Mouse (Mus musculus): ENCODE results near the gene Fam171a2. TPM values are rescaled to one million over a fixed set of nuclear protein-coding genes. Genes with fewer than 3 reads are reported as not detected.
"Not testable (repeated sequence)": the region's sequence is repeated elsewhere in the genome, so short reads cannot be mapped to it uniquely, and the experiment has no call there.

Gene Fam171a2
- polyA plus RNA-seq, 1 experiment from 2014 or later, result 0.28 TPM

- WGBS (ENCODE audit: insufficient replicate concordance), result 67% methylated on average over 6 of the region's 6 CpGs
- ATAC-seq (ENCODE audit: insufficient read depth), result no peak
- H3K4me3 ChIP-seq (replicated peaks), result no peak overlapping the region
- H3K27ac ChIP-seq (replicated peaks), result no peak overlapping the region
- no peaks in the 10 kb centered on the region for H3K9me3 ChIP-seq (replicated peaks)
- no peak overlapping the region for H3K4me2 ChIP-seq
- peaks cover 34% of the 10 kb centered on the region for H3K27me3 ChIP-seq
- no peaks in the 10 kb centered on the region for H3K36me3 ChIP-seq (replicated peaks)
- peaks cover 8% of the 10 kb centered on the region for H3K4me1 ChIP-seq (replicated peaks)
- no peak overlapping the region for H3K9ac ChIP-seq
Measured at GRCm38 (mm10) chr11:102424666-102425065, 22.8 kb downstream of the Fam171a2 start.

GRCm38 (mm10) chr11:102421559-102421958 is 25.9 kb downstream of the Fam171a2 start:
- no peak overlapping the region for H3K27ac ChIP-seq (replicated peaks)
- H3K27me3 ChIP-seq, result peaks cover 22% of the 10 kb centered on the region
- H3K9ac ChIP-seq, result no peak overlapping the region
- H3K4me3 ChIP-seq (replicated peaks), result no peak overlapping the region
- H3K4me1 ChIP-seq (replicated peaks), result peaks cover 2% of the 10 kb centered on the region; the same call in 1 of the 2 replicates
- ATAC-seq (ENCODE audit: insufficient read depth), result no peak
- 47% methylated on average over 8 of the region's 8 CpGs for WGBS (ENCODE audit: insufficient replicate concordance)
- no peak overlapping the region for H3K4me2 ChIP-seq
- no peaks in the 10 kb centered on the region for H3K36me3 ChIP-seq (replicated peaks)
- H3K9me3 ChIP-seq (replicated peaks), result no peaks in the 10 kb centered on the region

GRCm38 (mm10) chr11:102418887-102419286 is 28.6 kb downstream of the Fam171a2 start:
- Histone ChIP-seq H3K9me3 (replicated peaks) (no peaks in the 10 kb centered on the region), H3K9ac (no peak overlapping the region), H3K36me3 (replicated peaks) (no peaks in the 10 kb centered on the region), H3K4me1 (replicated peaks) (peaks cover 2% of the 10 kb centered on the region; the same call in 1 of the 2 replicates), H3K27ac (replicated peaks) (no peak overlapping the region), H3K4me2 (no peak overlapping the region), H3K4me3 (replicated peaks) (no peak overlapping the region), H3K27me3 (peaks cover 32% of the 10 kb centered on the region)
- ATAC-seq (ENCODE audit: insufficient read depth), result no peak

GRCm38 (mm10) chr11:102417160-102417559 is 30.3 kb downstream of the Fam171a2 start:
- ATAC-seq (ENCODE audit: insufficient read depth), result no peak
- WGBS (ENCODE audit: insufficient replicate concordance), result 53% methylated on average over 1 of the region's 1 CpGs

GRCm38 (mm10) chr11:102415034-102415802 is 32.3 kb downstream of the Fam171a2 start:
- Histone ChIP-seq H3K4me1 (replicated peaks) (peaks cover 15% of the 10 kb centered on the region), H3K9me3 (replicated peaks) (no peaks in the 10 kb centered on the region), H3K9ac (no peak overlapping the region), H3K4me2 (no peak overlapping the region), H3K27ac (replicated peaks) (no peak overlapping the region), H3K36me3 (replicated peaks) (no peaks in the 10 kb centered on the region), H3K27me3 (peaks cover 30% of the 10 kb centered on the region), H3K4me3 (replicated peaks) (no peak overlapping the region)
- ATAC-seq (ENCODE audit: insufficient read depth), result no peak
- 65% methylated on average over 10 of the region's 10 CpGs for WGBS (ENCODE audit: insufficient replicate concordance)

More at GRCm38 (mm10) chr11:102417160-102417559, 30.3 kb downstream of the Fam171a2 start:
- H3K27me3 ChIP-seq, result peaks cover 35% of the 10 kb centered on the region
- H3K4me1 ChIP-seq (replicated peaks), result peaks cover 2% of the 10 kb centered on the region; the same call in 1 of the 2 replicates
- no peaks in the 10 kb centered on the region for H3K9me3 ChIP-seq (replicated peaks)
- no peak overlapping the region for H3K27ac ChIP-seq (replicated peaks)
- H3K4me3 ChIP-seq (replicated peaks), result no peak overlapping the region
- H3K36me3 ChIP-seq (replicated peaks), result no peaks in the 10 kb centered on the region
- H3K9ac ChIP-seq, result no peak overlapping the region
- no peak overlapping the region for H3K4me2 ChIP-seq

GRCm38 (mm10) chr11:102413059-102413458 is 34.4 kb downstream of the Fam171a2 start:
- peaks cover 30% of the 10 kb centered on the region for H3K27me3 ChIP-seq
- no peak overlapping the region for H3K9ac ChIP-seq
- 72% methylated on average over 8 of the region's 8 CpGs for WGBS (ENCODE audit: insufficient replicate concordance)
- H3K4me2 ChIP-seq, result no peak overlapping the region
- no peak overlapping the region for H3K27ac ChIP-seq (replicated peaks)
- H3K4me1 ChIP-seq (replicated peaks), result peaks cover 34% of the 10 kb centered on the region
- no peaks in the 10 kb centered on the region for H3K36me3 ChIP-seq (replicated peaks)
- H3K9me3 ChIP-seq (replicated peaks), result no peaks in the 10 kb centered on the region
- ATAC-seq (ENCODE audit: insufficient read depth), result no peak
- no peak overlapping the region for H3K4me3 ChIP-seq (replicated peaks)

- WGBS (ENCODE audit: insufficient replicate concordance), result 7% methylated on average over 11 of the region's 11 CpGs
- peak overlapping the region; percentile 17 for H3K4me3 ChIP-seq (replicated peaks)
- peak overlapping the region; percentile 38; the same call in 1 of the 2 replicates for H3K4me2 ChIP-seq
- H3K9me3 ChIP-seq (replicated peaks), result no peaks in the 10 kb centered on the region
- H3K36me3 ChIP-seq (replicated peaks), result no peaks in the 10 kb centered on the region
- peak overlapping the region; percentile 53 for H3K27ac ChIP-seq (replicated peaks)
- H3K27me3 ChIP-seq, result peaks cover 19% of the 10 kb centered on the region
- no peak overlapping the region for H3K9ac ChIP-seq
- no peak for ATAC-seq (ENCODE audit: insufficient read depth)
- H3K4me1 ChIP-seq (replicated peaks), result peaks cover 40% of the 10 kb centered on the region
Measured at GRCm38 (mm10) chr11:102411704-102412103, 35.8 kb downstream of the Fam171a2 start.

- Histone ChIP-seq H3K4me3 (replicated peaks) (no peak overlapping the region), H3K36me3 (replicated peaks) (peaks cover 4% of the 10 kb centered on the region), H3K9me3 (replicated peaks) (no peaks in the 10 kb centered on the region), H3K9ac (no peak overlapping the region), H3K4me1 (replicated peaks) (peaks cover 47% of the 10 kb centered on the region), H3K27me3 (peaks cover 17% of the 10 kb centered on the region), H3K27ac (replicated peaks) (peak overlapping the region; percentile 53), H3K4me2 (peak overlapping the region; percentile 38; the same call in 1 of the 2 replicates)
- WGBS (ENCODE audit: insufficient replicate concordance), result 72% methylated on average over 3 of the region's 3 CpGs
- ATAC-seq (ENCODE audit: insufficient read depth), result no peak
Measured at GRCm38 (mm10) chr11:102411061-102411460, 36.4 kb downstream of the Fam171a2 start.

- not testable (repeated sequence) for H3K9ac ChIP-seq; H3K9me3 ChIP-seq (replicated peaks); H3K4me3 ChIP-seq (replicated peaks); ATAC-seq (ENCODE audit: insufficient read depth)
- peak overlapping the region; percentile 95; the same call in 1 of the 2 replicates for H3K4me2 ChIP-seq
- peaks cover 54% of the 10 kb centered on the region for H3K4me1 ChIP-seq (replicated peaks)
- peak overlapping the region; percentile 98 for H3K27ac ChIP-seq (replicated peaks)
- peaks cover 11% of the 10 kb centered on the region for H3K36me3 ChIP-seq (replicated peaks)
- H3K27me3 ChIP-seq, result peaks cover 14% of the 10 kb centered on the region
- 81% methylated on average over 3 of the region's 3 CpGs for WGBS (ENCODE audit: insufficient replicate concordance)
Measured at GRCm38 (mm10) chr11:102410345-102410744, 37.1 kb downstream of the Fam171a2 start.

- H3K4me2 ChIP-seq, result peak overlapping the region; percentile 95
Measured at GRCm38 (mm10) chr11:102409795-102410330, 37.6 kb downstream of the Fam171a2 start.

More at GRCm38 (mm10) chr11:102409795-102410330, 37.6 kb downstream of the Fam171a2 start:
- peak overlapping the region; percentile 98 for H3K27ac ChIP-seq (replicated peaks)
- peaks cover 59% of the 10 kb centered on the region for H3K4me1 ChIP-seq (replicated peaks)
- ATAC-seq (ENCODE audit: insufficient read depth), result no peak
- 70% methylated on average over 3 of the region's 3 CpGs for WGBS (ENCODE audit: insufficient replicate concordance)
- H3K9me3 ChIP-seq (replicated peaks), result no peaks in the 10 kb centered on the region
- H3K4me3 ChIP-seq (replicated peaks), result peak overlapping the region; percentile 92; the same call in 1 of the 2 replicates
- H3K9ac ChIP-seq, result peak overlapping the region; percentile 59; the same call in 1 of the 2 replicates
- peaks cover 16% of the 10 kb centered on the region for H3K36me3 ChIP-seq (replicated peaks)
- H3K27me3 ChIP-seq, result peaks cover 9% of the 10 kb centered on the region

Measured in liver, embryonic 15.5 days (tissue).